Mouse (Mus musculus) adrenal gland, adult 8-10 months (tissue): ENCODE data around the gene Tas2r138. TPM values are rescaled to one million over a fixed set of nuclear protein-coding genes. Genes with fewer than 3 reads are reported as not detected.
A peak's percentile ranks its signal among the peaks of the same experiment; 100 is the strongest.
"Not testable (repeated sequence)": the region's sequence is repeated elsewhere in the genome, so short reads cannot be mapped to it uniquely, and the experiment has no call there.

Source experiments
- DNase-seq: peaks from one replicate; pipeline ENCODE4 v3.0.0; 2022
- total RNA-seq, 4 experiments: library from RNA; stranded (reverse); gene quantifications; 2 replicates each; pipeline ENCODE4 v1.2.4; 2022

Gene Tas2r138
- not detected for total RNA-seq

DNA sequence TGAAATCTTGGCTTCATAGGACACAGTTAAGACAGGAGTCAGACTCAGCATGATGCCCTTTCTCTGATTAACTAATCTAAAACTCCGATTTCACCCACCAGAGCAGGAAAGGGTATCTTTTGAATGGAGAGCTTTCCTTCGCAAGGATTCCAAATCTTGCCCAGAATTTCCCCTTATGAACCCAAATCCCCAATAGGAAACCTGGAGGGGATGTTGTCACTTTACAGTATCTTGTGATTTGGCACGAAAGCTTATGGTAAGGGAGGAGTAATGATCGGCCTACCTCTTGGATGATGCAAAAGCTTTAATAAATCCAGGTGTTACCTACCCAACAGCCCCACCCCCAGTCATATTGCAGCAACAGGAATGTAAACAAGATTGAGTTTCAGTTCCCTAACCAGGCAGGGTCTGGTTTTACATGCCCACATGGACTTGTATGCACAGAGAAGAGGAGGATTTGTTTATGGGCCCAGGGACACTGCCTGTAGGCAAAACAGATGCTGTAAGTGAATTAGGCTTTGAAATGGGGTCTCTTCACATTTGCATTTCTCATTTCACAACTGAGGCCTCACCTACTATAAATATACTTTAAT lies at the start of gene Tas2r138:
Gene Tas2r138 (minus strand): TSS at position 51 of the 593 bp plus-strand sequence.
- DNase-seq, result no peak

DNA sequence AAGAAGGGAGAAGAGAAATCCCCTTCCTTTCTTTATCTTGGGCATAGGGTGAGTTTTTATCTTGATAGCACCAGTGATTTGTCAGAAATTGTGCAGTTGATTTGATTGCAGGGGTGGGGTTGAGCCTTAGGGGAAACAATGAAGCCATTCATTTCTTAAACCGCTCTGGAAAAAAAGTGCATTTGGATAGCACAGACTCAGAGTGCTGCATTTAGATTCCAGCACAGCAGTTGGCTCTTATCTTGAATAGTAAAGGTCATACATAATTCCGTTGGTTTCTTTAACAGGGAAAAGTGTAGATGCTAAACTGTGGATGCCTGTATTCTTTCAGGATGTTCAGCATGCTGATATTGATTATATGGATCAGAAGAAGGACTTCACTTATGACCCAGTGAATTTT lies 47.8 kb upstream of the Tas2r138 start:
- DNase-seq, result no peak

DNA sequence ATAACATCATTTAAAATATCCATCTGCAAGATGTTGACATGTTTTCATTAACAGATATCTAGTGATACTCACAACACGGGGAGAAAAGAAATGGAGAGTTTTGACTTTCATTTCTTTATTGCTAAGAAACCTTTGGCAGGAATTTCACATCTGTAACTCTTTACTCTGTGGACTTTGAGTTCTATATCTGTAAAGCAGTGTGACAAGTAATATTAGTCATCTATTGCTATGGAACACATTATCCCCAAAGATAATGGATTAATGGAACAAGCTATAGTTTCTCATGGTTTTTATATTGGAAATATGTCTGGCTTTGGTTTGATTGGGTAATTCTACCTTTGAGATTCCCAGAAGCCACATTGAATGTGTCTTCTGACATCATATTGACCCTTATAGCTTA lies 37.8 kb upstream of the Tas2r138 start:
- DNase-seq, result no peak

DNA sequence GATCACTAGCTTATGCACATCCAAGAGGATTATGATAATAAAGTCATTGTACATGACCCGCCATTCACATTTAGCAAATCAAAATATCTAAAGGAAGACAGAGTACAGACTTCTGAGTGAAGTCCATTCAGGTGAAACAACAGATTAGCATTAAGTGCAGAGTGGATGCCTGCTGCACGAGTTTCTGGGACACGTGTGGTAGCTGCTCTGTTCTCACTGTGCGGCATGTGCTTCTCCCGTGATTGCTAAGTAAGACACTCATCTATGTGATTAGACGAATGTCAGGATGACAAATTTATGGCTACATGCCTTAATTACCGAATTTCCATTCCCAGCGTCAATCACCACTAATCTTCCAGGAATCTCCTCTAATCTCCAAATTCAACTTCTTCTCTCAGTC lies 32.6 kb upstream of the Tas2r138 start:
- DNase-seq, result no peak

DNA sequence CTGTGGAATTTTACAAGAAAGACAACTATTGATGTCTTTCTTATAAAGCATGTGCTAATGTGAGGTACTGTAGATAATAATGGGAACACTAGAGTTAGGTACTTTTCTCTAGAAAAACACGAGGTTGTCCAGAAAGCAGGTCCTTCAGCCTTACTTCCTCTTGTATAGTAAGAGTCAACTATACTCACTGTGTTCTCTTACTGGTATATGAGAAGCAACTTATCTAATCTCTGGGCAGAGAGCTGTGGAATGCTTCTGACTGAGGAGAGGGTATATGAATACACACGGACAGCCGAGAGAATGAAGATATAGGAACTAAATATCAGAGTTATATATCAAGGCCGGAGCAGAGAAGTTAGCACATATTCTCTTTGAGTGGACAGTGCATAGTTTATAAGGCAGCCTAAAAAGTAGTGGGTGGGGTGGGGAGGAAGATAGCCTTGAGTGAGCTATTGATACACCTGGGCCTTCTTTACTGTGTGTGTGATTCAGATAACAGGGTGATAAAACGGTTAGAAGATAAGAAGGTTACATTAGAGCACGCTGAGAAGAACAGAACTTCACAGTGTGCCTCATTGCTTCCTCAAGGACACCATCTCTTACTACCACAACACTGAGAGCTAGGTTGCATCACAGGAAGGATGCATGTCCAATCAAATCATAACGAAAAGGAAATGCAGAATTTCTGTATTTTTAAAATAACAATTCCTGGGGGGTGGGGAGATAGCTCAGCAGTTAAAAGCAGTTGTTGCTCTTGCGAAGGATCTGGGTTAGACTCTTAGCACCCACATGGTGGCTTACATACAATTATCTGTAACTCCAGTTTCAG lies 27.8 kb upstream of the Tas2r138 start:
- no peak for DNase-seq

DNA sequence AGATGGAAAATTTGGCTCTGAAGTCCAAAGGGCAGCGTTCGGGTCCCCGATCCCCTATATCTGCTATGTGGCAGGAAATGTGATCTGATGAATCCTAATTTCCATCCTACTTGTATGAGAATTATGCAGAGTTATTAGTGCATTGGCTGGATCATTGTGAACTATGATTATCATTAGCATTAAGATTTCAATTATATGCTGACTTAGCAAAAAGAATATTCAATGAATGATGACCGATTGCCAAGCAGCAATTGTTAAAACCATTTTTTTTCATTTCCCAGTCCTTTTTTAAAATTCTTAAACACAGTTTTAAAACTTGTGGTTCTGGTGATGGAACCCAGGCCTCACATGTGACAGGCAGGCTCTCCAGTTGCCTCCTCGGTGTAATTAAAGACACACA lies 24.6 kb upstream of the Tas2r138 start:
- no peak for DNase-seq

DNA sequence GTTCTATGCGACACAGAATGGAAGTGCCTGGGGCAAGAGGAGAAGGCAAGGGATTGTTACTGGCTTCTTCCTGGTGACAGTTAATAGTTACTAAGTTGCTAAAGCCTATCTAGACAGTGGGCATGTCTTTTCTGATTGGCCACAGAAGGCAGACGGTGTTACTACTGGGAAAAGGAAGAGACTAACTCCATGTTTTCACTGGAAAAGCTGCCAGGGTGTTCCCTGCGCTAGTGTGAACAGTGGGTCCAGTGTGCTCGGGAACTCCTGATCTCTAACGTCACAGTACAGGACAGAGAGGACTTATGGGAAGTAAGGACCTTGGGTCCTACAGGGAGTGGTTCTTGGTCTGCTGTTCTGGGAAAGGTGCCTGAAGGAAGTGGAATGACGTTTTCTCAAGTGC lies 22.4 kb upstream of the Tas2r138 start:
- no peak for DNase-seq

DNA sequence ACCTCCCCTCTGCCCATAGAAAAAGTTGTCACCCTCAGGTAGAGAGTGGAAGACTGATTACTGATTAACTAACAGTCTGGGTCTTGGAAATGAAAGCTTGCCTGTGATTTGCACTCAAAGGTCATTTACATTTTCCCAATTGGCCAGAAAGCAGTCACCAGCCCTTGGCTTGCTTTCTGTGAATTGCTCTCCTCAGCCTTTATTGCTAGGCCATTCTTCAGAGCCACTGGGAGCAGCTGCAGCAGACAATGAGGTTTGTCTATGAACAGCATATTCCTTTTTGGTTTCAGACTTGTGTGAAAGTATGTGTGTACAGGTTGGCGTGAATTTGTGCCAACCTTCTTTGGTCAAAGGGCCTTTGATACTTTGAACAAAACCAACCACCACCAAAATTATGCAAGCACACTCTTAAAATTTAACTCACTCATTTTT lies 21.5 kb upstream of the Tas2r138 start:
- no peak for DNase-seq

DNA sequence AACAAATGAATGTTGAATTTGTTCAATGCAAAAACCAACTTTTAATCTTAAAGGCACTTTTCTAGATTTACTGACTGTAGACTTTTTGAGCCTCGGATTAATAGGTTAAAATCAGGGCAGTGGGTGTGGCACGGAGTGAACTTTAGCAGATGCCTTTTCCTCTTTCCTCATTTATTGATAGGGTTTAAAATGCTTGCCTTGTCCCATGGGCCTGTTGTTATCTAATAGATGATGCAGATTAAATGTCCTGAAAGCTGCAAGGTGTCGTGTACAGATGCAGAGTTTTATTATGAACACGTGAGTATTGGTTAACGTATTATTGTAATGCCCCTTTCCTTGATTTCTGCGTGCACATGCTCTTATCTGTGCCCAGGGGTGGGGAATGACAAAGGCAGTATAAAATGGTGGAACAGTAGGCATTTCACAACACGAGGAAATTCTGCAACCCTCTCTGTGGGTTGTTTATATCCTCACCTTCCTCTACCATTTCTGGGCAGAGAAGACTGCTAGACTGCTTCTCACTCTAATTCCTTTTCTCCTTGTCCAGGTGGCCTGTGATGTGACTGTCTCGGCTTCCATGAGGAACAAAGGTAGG lies 15.4 kb upstream of the Tas2r138 start, which contains the start of gene Mgam:
Gene Mgam (plus strand): TSS at position 426 of the 595 bp plus-strand sequence.
- DNase-seq, result no peak

DNA sequence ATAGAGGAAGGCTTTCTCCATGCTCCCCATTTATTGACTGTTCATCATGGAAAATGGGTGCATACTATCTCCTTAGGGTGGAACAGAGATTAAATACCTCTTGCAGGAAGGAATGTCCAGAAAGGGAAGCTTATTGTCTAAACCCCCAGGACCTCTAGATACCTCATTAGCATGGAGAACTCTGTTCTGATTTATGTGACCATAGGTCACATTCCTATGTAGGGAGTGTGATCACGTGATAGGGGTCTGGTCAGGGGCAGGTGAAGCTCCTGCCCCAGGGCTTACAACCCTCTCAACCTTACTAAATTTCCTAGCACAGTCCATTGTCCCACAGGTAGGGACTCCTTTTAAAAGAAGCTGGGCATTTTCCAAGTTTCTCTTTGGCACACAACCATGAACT lies 13.0 kb upstream of the Tas2r138 start:
- no peak for DNase-seq

DNA sequence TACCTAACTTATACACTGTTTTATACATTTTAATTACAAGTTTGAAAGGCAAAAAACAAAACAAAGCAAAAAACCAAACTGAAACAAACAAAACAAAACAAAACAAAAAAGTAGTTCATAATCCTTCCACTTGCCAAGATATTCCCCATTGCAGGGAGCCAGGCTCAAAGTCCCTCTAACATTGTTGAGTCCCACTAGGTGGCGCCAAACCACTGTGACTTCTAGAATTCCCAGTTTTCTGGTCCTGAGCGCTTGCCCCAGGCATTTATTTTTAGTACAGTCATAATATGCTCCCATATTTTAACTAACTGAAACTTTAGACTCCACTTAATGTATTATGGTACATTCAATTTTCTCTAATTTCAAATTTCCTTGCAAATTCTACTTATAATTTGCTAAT lies 4.9 kb upstream of the Tas2r138 start:
- peak; percentile 26 for DNase-seq

DNA sequence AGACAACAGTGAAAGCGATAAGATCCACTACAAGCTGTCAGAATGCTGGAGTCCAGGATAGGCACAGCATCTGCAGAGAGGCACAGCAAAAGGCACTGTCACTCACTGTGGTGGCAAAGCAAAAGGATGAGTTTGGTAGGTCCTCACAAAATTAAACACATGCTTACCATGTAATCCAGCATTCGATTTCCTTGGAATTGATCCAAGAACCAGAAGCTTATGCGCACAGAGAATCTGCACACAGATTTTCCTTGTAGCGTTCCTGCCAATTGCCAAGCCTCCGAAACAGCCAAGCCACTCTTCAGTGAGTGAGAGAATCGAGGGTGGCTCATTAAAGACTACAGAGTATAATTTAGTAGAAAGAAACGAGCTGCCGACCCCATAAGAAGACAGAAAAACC lies 2.9 kb downstream of the Tas2r138 start:
- no peak for DNase-seq

DNA sequence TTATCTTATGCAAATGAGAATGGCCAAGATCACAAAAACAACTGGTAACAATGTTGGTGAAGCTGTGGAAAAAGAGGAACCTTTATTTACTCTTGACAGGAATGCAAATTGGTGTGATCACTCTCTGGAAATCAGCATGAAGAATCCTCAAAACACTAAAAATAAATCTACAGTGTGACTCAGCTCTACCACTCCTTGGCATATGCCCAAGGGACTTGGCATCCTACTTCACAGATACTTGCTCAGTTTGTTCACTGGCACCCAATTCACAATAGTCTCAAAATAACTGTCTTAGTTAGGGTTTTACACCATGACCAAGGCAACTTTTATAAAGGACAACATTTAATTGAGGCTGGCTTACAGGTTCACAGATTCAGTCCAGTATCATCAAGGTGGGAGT lies 5.7 kb downstream of the Tas2r138 start:
- peak; percentile 27 for DNase-seq

DNA sequence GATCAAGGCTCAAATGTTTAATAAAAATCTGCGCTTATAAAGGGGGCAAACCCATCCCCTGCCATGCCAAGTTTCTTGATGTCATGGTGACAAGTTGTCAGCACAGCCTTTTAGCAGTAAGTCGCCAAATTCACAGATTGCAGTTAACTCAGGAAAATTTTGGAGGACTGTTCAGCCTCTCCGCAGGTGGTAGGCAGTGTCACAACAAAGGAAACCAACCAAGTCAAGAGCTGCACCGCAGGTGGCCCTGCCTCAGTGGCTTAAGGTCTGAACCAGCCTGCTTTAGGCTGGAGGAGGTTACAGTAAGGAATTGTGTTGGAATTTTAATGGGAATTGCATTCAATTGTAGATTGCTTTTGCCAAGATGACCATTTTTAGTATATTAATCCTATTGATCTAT lies 14.6 kb downstream of the Tas2r138 start:
- DNase-seq, result not testable (repeated sequence)

DNA sequence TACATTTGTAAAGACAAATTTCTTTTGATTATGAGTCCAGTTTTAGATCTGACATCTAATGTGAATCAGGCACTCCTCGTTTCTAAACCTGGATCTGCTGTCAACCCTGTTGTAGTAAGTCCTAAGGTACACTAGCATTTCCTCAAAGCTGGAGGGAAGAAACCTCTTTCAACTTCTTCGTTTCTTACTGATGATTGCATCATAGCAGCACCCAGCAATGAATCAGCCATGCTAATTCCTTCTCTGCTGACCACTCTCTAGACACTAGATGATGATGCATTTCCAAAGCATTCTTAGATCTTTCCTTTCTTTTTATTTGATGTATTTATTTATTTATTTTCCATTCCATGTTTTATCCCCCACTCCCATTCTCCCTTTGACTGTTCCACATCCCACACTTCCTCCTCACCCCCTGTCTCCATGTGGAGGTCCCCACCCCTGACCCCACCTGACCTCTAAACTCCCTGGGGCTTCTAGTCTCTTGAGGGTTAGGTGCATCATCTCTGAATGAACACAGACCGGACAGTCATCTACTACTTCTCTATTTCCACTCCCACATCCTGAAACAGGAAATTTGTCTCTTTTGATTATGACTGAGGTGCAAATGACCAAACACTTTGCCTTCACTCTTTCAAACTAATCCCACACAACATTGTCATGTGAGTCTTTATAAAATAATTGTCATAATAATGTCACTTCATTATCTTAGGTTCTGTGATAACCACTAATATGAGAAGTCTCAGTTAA lies 18.1 kb downstream of the Tas2r138 start:
- no peak for DNase-seq

DNA sequence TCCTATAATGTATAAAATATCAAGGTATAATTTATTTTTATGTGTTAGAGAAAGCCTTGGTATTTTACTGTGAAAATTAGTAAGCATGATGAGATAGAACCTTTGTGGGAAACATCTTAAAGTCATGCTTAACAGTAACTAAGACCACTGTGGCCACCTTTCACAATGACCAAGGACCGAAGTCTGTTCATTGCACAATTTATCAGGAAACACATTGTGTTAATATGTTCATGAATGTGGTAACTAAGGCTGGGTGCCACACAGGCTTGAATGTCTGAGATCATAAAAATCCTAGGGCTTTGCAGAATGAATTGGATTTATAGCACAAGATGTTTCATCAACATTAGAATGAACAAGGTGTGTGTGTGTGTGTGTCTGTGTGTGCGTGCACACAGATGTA lies 24.8 kb downstream of the Tas2r138 start:
- no peak for DNase-seq

DNA sequence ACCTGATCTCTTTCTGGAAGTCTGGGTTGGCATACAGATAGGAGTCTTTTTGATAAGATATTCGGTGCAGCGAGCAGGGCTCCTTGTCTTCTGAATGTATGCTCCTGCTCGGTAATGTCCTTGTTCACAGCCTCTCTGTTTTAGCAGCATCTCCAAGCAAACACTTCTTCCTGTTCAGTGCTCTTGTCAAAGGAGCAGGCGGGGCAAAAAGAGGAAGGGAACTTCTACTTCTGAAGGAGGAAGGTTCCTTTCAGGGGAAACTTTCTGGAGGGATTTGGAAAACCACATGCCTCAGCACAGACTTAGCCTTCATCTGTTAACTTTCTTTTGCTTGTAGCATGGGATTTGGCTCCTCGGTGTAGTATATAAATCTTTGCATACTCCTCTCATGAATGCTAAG lies 27.5 kb downstream of the Tas2r138 start, which contains the start of gene Clec5a:
Gene Clec5a (minus strand): TSS at position 177 of the 400 bp plus-strand sequence.
- DNase-seq, result no peak

DNA sequence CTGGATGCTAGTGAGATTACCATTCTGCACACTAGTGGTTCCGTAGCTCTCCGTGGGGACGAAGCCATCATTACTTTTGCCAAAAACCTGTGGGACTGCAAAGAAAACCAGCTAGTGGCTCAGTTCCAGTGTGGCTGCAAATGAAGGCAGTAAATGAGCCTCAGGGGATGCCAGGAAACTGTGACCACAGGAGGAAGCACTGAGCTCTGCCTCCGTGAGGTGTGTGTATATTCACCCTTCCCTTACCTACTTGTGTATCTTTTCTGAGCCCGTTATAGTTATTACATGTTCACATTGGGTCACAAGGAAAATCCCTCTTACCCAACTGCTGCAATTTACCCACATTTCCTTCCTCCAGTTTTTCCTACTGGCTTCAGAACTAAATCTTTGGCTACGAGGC lies 28.8 kb downstream of the Tas2r138 start:
- no peak for DNase-seq

DNA sequence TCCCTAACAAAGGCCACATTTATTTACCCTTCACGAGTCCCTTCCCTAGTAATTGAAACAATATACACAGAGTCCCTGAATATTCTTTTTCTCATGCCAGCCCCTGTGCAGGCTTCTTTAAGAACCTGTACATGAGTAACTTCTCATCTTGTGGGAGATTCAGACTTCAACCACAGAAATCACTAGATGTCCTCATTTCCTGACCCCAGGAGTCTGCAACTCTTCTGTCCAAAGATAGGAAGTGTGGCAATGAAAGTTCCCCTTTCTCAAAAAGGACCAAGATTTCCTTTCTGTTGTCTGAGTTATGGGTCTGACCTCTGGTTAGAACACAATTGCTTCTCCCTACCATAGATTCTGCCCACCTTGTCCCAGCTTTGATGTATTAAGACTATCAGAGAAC lies 36.8 kb downstream of the Tas2r138 start:
- DNase-seq, result no peak

DNA sequence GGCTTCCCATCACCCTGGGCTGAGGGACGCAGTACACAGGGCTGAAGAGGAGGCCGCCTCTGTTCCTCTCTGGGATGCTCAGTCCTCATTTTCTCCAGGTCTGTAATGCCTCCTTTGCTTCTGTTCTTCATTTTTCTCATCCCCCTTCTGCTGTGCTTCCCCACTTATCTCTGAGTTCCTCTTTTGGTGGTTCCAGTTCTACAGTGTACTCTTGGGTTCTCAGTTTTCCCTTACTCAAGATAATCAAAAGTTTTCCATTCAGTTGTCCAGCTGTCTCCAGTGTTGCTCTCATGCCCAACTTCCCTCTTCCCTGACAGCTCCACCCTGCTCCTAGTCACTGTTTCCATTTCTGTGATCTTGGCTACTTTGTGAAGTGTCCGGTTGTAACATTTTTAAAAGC lies 39.5 kb downstream of the Tas2r138 start:
- DNase-seq, result no peak

DNA sequence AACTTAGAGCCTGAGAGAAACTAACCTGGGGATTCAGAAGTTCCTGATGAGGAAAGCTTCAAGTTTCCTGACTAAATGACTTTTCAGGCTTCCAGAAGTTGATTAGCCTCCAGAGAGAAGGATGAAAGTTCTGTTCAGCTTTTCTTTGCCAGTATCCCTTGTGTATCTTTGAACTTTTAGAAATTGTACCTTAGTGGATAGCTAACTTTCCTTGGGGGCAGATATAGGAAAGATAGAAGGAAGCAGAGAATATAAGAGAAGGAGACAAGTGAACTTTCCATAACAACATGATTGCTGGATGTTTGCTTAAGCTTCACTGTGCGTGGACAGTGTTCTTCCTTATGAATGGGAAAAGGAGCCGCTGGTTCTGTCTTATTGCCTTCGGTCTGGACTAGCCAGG lies 43.9 kb downstream of the Tas2r138 start, which contains the start of gene Olfr460:
Gene Olfr460 (plus strand): TSS at position 301 of the 400 bp plus-strand sequence.
- no peak for DNase-seq
